Mouse (Mus musculus) stomach, embryonic 14.5 days (tissue): ENCODE measurements around the gene Tfcp2. TPM values are rescaled to one million over a fixed set of nuclear protein-coding genes. Genes with fewer than 3 reads are reported as not detected.
A peak's percentile ranks its signal among the peaks of the same experiment; 100 is the strongest.

Source experiments
- ATAC-seq: fragments of 200-750 bp; cut with Nextera tagmentation; 2 replicates; pipeline ENCODE4 v1.8.0; 2017; ENCODE audit warnings: low read depth, moderate TSS enrichment; ENCODE audit not compliant: insufficient number of reproducible peaks, insufficient read depth, low FRiP score
- H3K27ac ChIP-seq: fragments of 300-500 bp; sonication (generic); 2 replicates; pipeline ENCODE4 v1.5.1; 2014; ENCODE audit warnings: mild to moderate bottlenecking, low read length, moderate library complexity, mixed read lengths
- H3K27me3 ChIP-seq: fragments of 300-500 bp; sonication (generic); 2 replicates; pipeline ENCODE4 v1.6.1; 2014; ENCODE audit warnings: low read length, control low read depth, mixed read lengths; ENCODE audit not compliant: control insufficient read depth, insufficient read depth
- H3K36me3 ChIP-seq: fragments of 300-500 bp; sonication (generic); 2 replicates; pipeline ENCODE4 v1.6.1; 2014; ENCODE audit warnings: mild to moderate bottlenecking, control low read depth, low read length, moderate library complexity, mixed read lengths; ENCODE audit not compliant: control insufficient read depth, insufficient read depth
- H3K4me1 ChIP-seq: fragments of 300-500 bp; sonication (generic); 2 replicates; pipeline ENCODE4 v1.6.1; 2014; ENCODE audit warnings: low read length, control low read depth, mixed read lengths; ENCODE audit not compliant: control insufficient read depth, insufficient read depth
- H3K4me2 ChIP-seq: fragments of 300-500 bp; sonication (generic); replicated peaks from 2 replicates; pipeline ENCODE4 v1.6.1; 2014; ENCODE audit warnings: low read depth, low read length, control low read depth
- H3K4me3 ChIP-seq: fragments of 300-500 bp; sonication (generic); 2 replicates; pipeline ENCODE4 v1.5.1; 2014; ENCODE audit warnings: low read depth, low read length, control low read depth
- H3K9ac ChIP-seq: fragments of 300-500 bp; sonication (generic); replicated peaks from 2 replicates; pipeline ENCODE4 v1.6.1; 2014; ENCODE audit warnings: low read depth, mild to moderate bottlenecking, control low read depth, low read length, moderate library complexity, mixed read lengths
- H3K9me3 ChIP-seq: fragments of 300-500 bp; sonication (generic); 2 replicates; pipeline ENCODE4 v1.6.1; 2016; ENCODE audit warnings: low read depth, low read length, control low read depth; ENCODE audit not compliant: control insufficient read depth
- WGBS: fragments of 180-500 bp; shearing (Covaris S2); extraction: QIAGEN DNeasy Blood & Tissue Kit; methylation state at CpG from one replicate; pipeline ENCODE4 v1.1.7; 2014; 5-methylcytosine and 5-hydroxymethylcytosine counted together
- polyA plus RNA-seq: library from polyadenylated mRNA; unstranded; fragments of >200 nt; fragmentation: Nextera tagmentation; extraction: Ambion mirVana; gene quantifications from 2 replicates; pipeline ENCODE4 v1.2.1, GENCODE M21; 2014

Gene Tfcp2
- polyA plus RNA-seq, 1 experiment from 2014 or later: 30.1 TPM

GRCm38 (mm10) chr15:100574378-100574777 lies 22.6 kb upstream of the Tfcp2 start:
- Histone ChIP-seq H3K4me1 (peaks cover 16% of the 10 kb centered on the region), H3K36me3 (no peaks in the 10 kb centered on the region), H3K27ac (peak overlapping the region; percentile 35; the same call in 1 of the 2 replicates), H3K9me3 (no peaks in the 10 kb centered on the region), H3K4me3 (no peak overlapping the region), H3K4me2 (no peak overlapping the region), H3K9ac (no peak overlapping the region), H3K27me3 (no peaks in the 10 kb centered on the region)
- ATAC-seq: no peak
- WGBS: 52% methylated on average over 2 of the region's 2 CpGs

DNA sequence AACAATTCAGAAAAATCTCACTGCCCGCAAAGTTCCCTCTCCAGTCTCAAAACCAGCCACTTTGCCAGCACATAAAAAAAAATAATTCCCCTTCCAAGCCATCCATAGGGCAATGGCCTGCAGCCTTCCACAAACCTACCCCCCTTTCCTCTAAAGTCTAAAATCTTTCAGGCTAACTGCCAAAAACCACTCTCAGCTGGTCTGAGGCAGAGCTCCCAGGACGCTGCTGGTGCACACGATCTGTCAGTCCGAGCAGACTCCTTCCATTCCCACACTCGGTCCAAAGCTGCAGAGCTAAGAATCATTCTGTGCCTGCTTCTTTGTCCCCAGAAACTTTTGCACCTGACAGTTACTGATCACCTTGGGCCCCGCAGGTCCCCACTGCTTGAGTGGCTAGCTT lies 22.1 kb upstream of the Tfcp2 start:
- Histone ChIP-seq H3K9me3 (no peaks in the 10 kb centered on the region), H3K4me3 (no peak overlapping the region), H3K9ac (no peak overlapping the region), H3K4me2 (0 out of 2 replicates have a peak overlapping the region, but pooled peaks have one; percentile 5), H3K27ac (peak overlapping the region; percentile 35; the same call in 1 of the 2 replicates), H3K4me1 (peaks cover 16% of the 10 kb centered on the region), H3K36me3 (no peaks in the 10 kb centered on the region), H3K27me3 (no peaks in the 10 kb centered on the region)
- WGBS: 23% methylated on average over 6 of the region's 6 CpGs
- peak; percentile 53; the same call in 1 of the 2 replicates for ATAC-seq

GRCm38 (mm10) chr15:100569239-100569638 lies 17.4 kb upstream of the Tfcp2 start:
- Histone ChIP-seq H3K27ac (no peak overlapping the region), H3K9ac (no peak overlapping the region), H3K27me3 (no peaks in the 10 kb centered on the region), H3K9me3 (no peaks in the 10 kb centered on the region), H3K36me3 (no peaks in the 10 kb centered on the region), H3K4me1 (peaks cover 9% of the 10 kb centered on the region; the same call in 1 of the 2 replicates), H3K4me3 (no peak overlapping the region), H3K4me2 (no peak overlapping the region)
- no peak for ATAC-seq
- WGBS: 67% methylated on average over 3 of the region's 3 CpGs

- Histone ChIP-seq H3K4me2 (no peak overlapping the region), H3K4me1 (no peaks in the 10 kb centered on the region), H3K27ac (no peak overlapping the region), H3K9me3 (no peaks in the 10 kb centered on the region), H3K4me3 (no peak overlapping the region), H3K36me3 (no peaks in the 10 kb centered on the region), H3K27me3 (no peaks in the 10 kb centered on the region), H3K9ac (no peak overlapping the region)
- ATAC-seq: no peak
- 61% methylated on average over 2 of the region's 2 CpGs for WGBS
Observed at GRCm38 (mm10) chr15:100566531-100566930, 14.7 kb upstream of the Tfcp2 start.

GRCm38 (mm10) chr15:100557705-100558433 lies 6.1 kb upstream of the Tfcp2 start:
- no peaks in the 10 kb centered on the region for H3K27me3 ChIP-seq
- 76% methylated on average over 5 of the region's 5 CpGs for WGBS
- H3K36me3 ChIP-seq: no peaks in the 10 kb centered on the region
- no peak overlapping the region for H3K4me3 ChIP-seq
- no peaks in the 10 kb centered on the region for H3K9me3 ChIP-seq
- no peak overlapping the region for H3K4me2 ChIP-seq
- H3K4me1 ChIP-seq: no peaks in the 10 kb centered on the region
- H3K9ac ChIP-seq: no peak overlapping the region
- no peak for ATAC-seq
- H3K27ac ChIP-seq: no peak overlapping the region

- no peak overlapping the region for H3K4me3 ChIP-seq
- H3K4me2 ChIP-seq: no peak overlapping the region
- H3K9ac ChIP-seq: no peak overlapping the region
- H3K4me1 ChIP-seq: no peaks in the 10 kb centered on the region
- no peak overlapping the region for H3K27ac ChIP-seq
- 85% methylated on average over 9 of the region's 9 CpGs for WGBS
- no peak for ATAC-seq
- H3K27me3 ChIP-seq: no peaks in the 10 kb centered on the region
- no peaks in the 10 kb centered on the region for H3K36me3 ChIP-seq
- H3K9me3 ChIP-seq: no peaks in the 10 kb centered on the region
Observed at GRCm38 (mm10) chr15:100556378-100556777, 4.6 kb upstream of the Tfcp2 start.

DNA sequence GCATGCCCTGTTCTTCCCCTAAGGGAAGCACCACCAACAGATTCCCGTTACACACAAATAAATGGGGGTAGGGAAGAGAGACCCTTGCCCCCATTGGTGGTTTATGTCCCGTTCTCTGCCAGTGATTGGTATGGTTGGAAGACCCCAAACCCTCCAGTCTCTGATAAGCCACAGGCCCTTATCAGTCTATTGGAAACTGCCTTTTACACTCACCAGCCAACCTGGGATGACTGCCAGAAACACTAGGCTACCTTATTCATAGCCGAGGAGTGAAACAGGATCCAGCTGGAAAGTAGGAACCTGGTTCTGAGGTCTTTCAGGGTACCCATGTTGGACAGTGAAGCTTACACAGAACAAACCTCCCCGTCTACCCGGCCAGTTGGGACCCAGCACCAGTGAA lies 4.2 kb upstream of the Tfcp2 start:
- 84% methylated on average over 5 of the region's 5 CpGs for WGBS

GRCm38 (mm10) chr15:100550280-100550679 lies 1.5 kb downstream of the Tfcp2 start:
- Histone ChIP-seq H3K36me3 (no peaks in the 10 kb centered on the region; the same call in 1 of the 2 replicates), H3K27me3 (no peaks in the 10 kb centered on the region), H3K9me3 (no peaks in the 10 kb centered on the region), H3K4me1 (0 out of 2 replicates have a peak, but pooled peaks cover 4% of the 10 kb centered on the region), H3K9ac (no peak overlapping the region), H3K4me3 (peak overlapping the region; percentile 66; the same call in 1 of the 2 replicates), H3K4me2 (peak overlapping the region; percentile 74; the same call in 1 of the 2 replicates), H3K27ac (no peak overlapping the region)
- WGBS: 94% methylated on average over 4 of the region's 4 CpGs
- no peak for ATAC-seq

More for the DNA sequence above, 4.2 kb upstream of the Tfcp2 start:
- H3K4me1 ChIP-seq: 0 out of 2 replicates have a peak, but pooled peaks cover 1% of the 10 kb centered on the region
- H3K27ac ChIP-seq: no peak overlapping the region
- no peak for ATAC-seq
- no peak overlapping the region for H3K9ac ChIP-seq
- no peaks in the 10 kb centered on the region for H3K27me3 ChIP-seq
- H3K9me3 ChIP-seq: no peaks in the 10 kb centered on the region
- no peaks in the 10 kb centered on the region for H3K36me3 ChIP-seq
- no peak overlapping the region for H3K4me3 ChIP-seq
- no peak overlapping the region for H3K4me2 ChIP-seq
